Mouse (Mus musculus): ENCODE results near the gene Dnajc17.

Gene Dnajc17

GRCm38 (mm10) chr2:119163135-119163534, 45.5 kb downstream of the Dnajc17 start:
- no peak for DNase-seq (ENCODE audit: low read depth, low spot score)

DNA sequence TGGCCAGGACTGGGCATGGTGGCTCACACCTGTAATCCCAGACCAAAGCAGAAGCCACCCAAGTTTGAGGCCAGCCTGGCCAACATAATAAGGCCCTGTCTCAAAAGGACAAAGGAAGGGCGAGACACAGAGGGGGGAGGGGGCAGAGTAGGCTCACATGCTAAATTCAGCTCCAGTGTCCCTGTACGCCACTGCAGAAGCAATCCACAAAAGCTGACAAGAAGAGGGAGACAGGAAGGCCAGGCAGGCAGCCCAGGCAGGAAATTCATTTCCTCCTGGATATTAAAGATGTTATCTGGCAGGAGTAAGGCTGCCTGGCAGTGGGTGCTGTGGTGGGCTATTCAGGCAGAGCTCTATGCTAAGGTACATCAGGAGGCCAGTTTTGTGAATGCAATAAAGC, 47.3 kb downstream of the Dnajc17 start:
- no peak for DNase-seq (ENCODE audit: low read depth, low spot score)

DNA sequence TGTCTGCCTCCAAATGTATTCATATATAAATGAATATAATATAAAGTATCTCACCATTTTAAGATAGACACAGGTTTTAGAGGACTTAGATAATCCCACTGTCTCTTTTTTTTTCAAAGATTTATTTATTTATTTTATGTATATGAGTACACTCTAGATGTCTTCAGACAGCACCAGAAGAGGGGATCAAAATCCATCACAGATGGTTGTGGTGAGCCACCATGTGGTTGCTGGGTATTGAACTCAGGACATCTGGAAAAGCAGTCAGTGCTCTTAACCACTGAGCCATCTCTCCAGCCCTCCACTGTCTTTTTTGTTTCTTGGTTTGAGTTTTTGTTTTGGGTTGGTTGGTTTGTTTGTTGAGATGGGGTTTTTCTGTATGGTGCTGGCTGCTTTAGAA, 50.8 kb downstream of the Dnajc17 start:
- DNase-seq (ENCODE audit: low read depth, low spot score): no peak

- peak; percentile 90 for DNase-seq (ENCODE audit: low read depth, low spot score)
Measured at GRCm38 (mm10) chr2:119156681-119157572, 51.7 kb downstream of the Dnajc17 start, which contains the start of gene Rmdn3. Gene Rmdn3 (minus strand): TSS chr2:119157034.

GRCm38 (mm10) chr2:119156081-119156680, 52.4 kb downstream of the Dnajc17 start:
- peak; percentile 29 for DNase-seq (ENCODE audit: low read depth, low spot score)

DNA sequence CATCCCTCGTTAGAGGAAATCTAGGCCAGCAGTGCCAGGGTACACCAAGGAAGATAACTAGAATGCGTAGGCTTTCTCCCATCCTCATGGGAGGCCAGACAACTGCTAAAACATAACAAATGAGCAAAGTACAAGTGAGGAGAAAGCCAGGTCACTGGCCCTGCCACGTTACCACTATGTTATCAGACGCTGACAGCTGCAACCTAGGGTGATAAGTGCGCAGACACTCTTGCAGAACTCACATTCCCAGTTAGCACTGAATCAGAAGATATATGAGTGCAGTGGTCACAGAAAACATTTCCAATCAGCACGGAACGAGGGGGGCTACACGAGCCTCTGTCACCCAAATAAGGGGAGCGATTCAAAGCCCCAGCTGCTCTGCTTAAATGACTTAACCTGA, 53.2 kb downstream of the Dnajc17 start:
- peak; percentile 78 for DNase-seq (ENCODE audit: low read depth, low spot score)

DNA sequence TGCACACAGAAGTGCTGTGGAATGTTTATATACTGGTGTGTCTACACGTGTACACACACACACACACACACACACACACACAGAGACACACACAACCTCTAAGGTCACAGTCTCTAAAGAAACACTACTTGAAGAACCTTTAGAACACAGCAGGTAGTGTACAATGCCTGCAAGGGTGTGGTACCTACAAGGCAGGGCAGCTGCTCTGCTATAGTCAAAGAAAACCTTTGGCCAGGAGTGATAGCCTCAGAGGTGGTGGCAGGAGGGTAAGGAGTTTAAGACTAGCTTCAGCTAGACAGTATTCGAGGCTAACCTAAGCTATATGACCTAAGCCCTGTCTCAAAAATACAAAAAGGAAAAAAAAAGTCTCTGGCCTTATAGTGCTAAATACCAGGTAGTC, 53.9 kb downstream of the Dnajc17 start:
- DNase-seq (ENCODE audit: low read depth, low spot score): peak; percentile 21

- no peak for DNase-seq (ENCODE audit: low read depth, low spot score)
Measured at GRCm38 (mm10) chr2:119152255-119152654, 56.3 kb downstream of the Dnajc17 start.

DNA sequence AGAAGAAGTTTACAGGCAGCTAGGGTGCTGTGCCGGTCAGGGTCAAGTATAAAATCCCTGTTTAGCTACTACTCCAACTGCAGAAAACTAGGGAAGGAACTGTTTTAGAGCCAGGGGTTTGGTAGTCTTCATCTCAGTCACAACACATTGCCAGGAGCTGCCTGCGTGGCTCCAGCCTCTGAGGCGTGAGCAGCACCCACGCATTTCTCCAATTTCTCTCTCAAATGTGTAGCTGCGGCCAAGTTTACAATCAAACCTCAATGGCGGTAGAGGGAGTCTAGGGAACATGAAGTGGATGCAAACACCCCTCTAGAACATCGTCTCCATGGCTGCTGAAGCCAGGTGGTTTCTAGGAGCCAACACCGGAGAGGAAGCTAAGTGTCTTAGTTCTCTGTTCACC, 60.8 kb downstream of the Dnajc17 start:
- no peak for DNase-seq (ENCODE audit: low read depth, low spot score)

DNA sequence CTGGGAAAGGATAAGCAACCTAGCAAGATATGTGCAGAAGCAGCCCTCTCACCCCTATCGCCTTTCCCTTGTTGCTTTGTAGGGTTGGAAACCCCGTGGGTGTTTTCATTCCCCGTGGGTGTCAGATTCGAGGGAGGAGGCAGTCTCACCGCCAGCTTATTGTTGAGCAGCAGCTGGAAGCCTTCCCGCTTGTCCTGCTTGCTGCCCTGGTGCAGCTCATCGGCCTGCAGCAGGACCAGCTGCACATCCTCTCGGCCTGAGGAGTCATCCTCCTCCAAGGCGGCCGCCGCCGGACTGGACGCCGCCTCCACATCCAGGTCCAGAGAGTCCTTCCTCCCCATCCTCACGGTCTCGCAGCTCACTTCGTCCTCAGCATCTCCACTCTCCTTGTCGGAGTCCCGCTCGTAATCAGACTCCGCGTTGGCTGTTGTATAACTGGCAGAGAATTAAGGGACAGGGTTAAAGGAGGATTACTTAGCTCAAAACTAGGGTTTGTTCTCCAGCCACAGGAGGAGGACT, 61.4 kb downstream of the Dnajc17 start:
- no peak for DNase-seq (ENCODE audit: low read depth, low spot score)

DNA sequence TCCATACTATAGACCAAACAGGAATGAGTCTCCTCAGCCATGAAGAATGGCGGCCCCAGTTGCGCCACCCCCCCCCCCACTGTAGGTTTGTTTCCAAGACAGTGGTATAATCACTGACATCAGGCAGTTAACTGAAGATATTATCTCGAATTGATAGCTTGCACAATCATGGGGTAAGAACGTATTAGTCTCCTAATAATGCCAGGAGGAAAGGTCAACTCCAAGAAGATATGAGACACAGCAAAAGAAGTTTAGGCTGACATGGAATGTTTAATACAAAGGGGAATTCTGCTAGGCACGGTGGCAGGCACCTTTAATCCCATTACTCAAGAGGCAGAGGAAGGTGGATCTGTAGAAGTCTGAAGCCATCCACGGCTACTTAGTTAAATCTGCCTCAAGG, 62.2 kb downstream of the Dnajc17 start:
- DNase-seq (ENCODE audit: low read depth, low spot score): no peak

- DNase-seq (ENCODE audit: low read depth, low spot score): peak; percentile 25
Measured at GRCm38 (mm10) chr2:119145199-119145598, 63.4 kb downstream of the Dnajc17 start.

DNA sequence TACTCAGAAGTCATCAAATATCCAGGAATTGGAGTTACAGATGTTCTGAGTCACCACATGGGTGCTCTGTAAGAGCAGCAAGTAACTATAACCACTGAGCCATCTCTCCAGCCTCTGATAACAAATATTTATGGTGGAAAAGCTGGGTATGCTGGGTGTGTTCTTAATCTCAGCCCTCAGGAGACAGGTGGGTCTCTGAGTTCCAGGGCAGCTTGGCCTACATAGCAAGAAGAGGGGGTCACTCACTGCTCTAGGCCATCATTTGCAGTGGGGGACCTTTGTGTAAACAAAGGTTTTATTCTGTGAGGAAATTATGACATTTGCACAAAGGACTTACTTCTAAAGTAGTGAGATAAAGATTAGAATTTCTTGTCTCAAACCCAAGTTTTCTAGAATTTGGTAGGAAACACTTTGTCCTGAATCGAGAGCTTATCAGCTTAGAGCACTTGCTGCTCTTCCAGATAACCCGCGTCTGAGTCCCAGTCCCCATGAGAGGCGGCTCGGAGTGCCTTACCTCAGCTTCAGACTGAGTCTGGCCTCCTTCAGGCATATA, 72.2 kb downstream of the Dnajc17 start:
- peak; percentile 70 for DNase-seq (ENCODE audit: low read depth, low spot score)

All from c-Kit-negative CD71-positive TER-119-positive erythroid progenitor cells, embryonic 14.5 days (primary cell).